Mouse (Mus musculus) small intestine, adult 2 months (tissue): ENCODE data around the gene Scyl2. TPM values are rescaled to one million over a fixed set of nuclear protein-coding genes. Genes with fewer than 3 reads are reported as not detected.
A peak's percentile ranks its signal among the peaks of the same experiment; 100 is the strongest.

ENCODE experiments used
- H3K27ac ChIP-seq: fragments of 200-500 bp; 2 replicates; pipeline ENCODE4 v1.5.1; 2012; ENCODE audit warnings: low read depth, low read length, control low read depth, inconsistent platforms; ENCODE audit not compliant: insufficient read depth
- H3K27me3 ChIP-seq: fragments of 200-500 bp; 2 replicates; pipeline ENCODE4 v1.6.1; 2012; ENCODE audit warnings: mild to moderate bottlenecking, moderate library complexity, low read length, inconsistent platforms; ENCODE audit not compliant: control insufficient read depth, insufficient read depth
- H3K36me3 ChIP-seq: fragments of 200-500 bp; 2 replicates; pipeline ENCODE4 v1.6.1; 2012; ENCODE audit warnings: mild to moderate bottlenecking, low read length, control low read depth, inconsistent platforms; ENCODE audit not compliant: control insufficient read depth, insufficient read depth
- H3K4me1 ChIP-seq: fragments of 200-500 bp; 2 replicates; pipeline ENCODE4 v1.6.1; 2012; ENCODE audit warnings: low read length, inconsistent platforms, mixed read lengths; ENCODE audit not compliant: control insufficient read depth, insufficient read depth, insufficient read length
- H3K4me3 ChIP-seq: fragments of 200-500 bp; 2 replicates; pipeline ENCODE4 v1.5.1; 2012; ENCODE audit warnings: low read depth, mild to moderate bottlenecking, control low read depth, inconsistent platforms, low read length, moderate library complexity
- CTCF ChIP-seq: fragments of 200-500 bp; IDR thresholded peaks from 2 replicates; pipeline ENCODE4 v1.5.1; 2012; ENCODE audit warnings: low read depth, mild to moderate bottlenecking, control low read depth, inconsistent platforms, low read length, moderate library complexity, mixed read lengths; ENCODE audit not compliant: insufficient replicate concordance, insufficient read length; ENCODE audit errors: extremely low read depth
- POLR2A ChIP-seq: fragments of 200-500 bp; IDR thresholded peaks from 2 replicates; pipeline ENCODE4 v1.6.1; 2012; ENCODE audit warnings: low read depth, mild to moderate bottlenecking, control low read depth, inconsistent platforms, low read length, moderate library complexity
- WGBS: fragments of 180-500 bp; shearing (Covaris S2); methylation state at CpG from one replicate; pipeline ENCODE4 v1.1.7; 2018; 5-methylcytosine and 5-hydroxymethylcytosine counted together
- polyA plus RNA-seq: library from polyadenylated mRNA; depleted of rRNA; stranded (reverse); fragments of >200 nt; gene quantifications from 2 replicates; pipeline ENCODE4 v1.2.3, GENCODE M21; 2012; rRNA removed

The Scyl2 gene
- polyA plus RNA-seq, 1 experiment: 8.9 TPM

GRCm38 (mm10) chr10:89595935-89596334 lies 90.2 kb downstream of the Scyl2 start:
- 29% methylated on average over 5 of the region's 5 CpGs for WGBS

GRCm38 (mm10) chr10:89595514-89595913 lies 90.6 kb downstream of the Scyl2 start:
- WGBS: 36% methylated on average over 1 of the region's 1 CpGs
- TF ChIP-seq POLR2A: no peak
- TF ChIP-seq CTCF: no peak
- Histone ChIP-seq H3K27ac (peak overlapping the region; percentile 82), H3K27me3 (no peaks in the 10 kb centered on the region), H3K4me3 (no peak overlapping the region), H3K4me1 (peaks cover 24% of the 10 kb centered on the region; the same call in 1 of the 2 replicates), H3K36me3 (no peaks in the 10 kb centered on the region)

More at GRCm38 (mm10) chr10:89595935-89596334, 90.2 kb downstream of the Scyl2 start:
- Histone ChIP-seq H3K4me1 (peaks cover 24% of the 10 kb centered on the region; the same call in 1 of the 2 replicates), H3K27ac (peak overlapping the region; percentile 82), H3K4me3 (no peak overlapping the region), H3K36me3 (no peaks in the 10 kb centered on the region), H3K27me3 (no peaks in the 10 kb centered on the region)
- no peak for TF ChIP-seq CTCF

GRCm38 (mm10) chr10:89594309-89594708 lies 91.8 kb downstream of the Scyl2 start:
- WGBS: 26% methylated on average over 4 of the region's 4 CpGs
- TF ChIP-seq CTCF (no peak), POLR2A (no peak)
- H3K4me3 ChIP-seq: no peak overlapping the region
- peak overlapping the region; percentile 70 for H3K27ac ChIP-seq
- peaks cover 28% of the 10 kb centered on the region; the same call in 1 of the 2 replicates for H3K4me1 ChIP-seq
- no peaks in the 10 kb centered on the region for H3K27me3 ChIP-seq
- no peaks in the 10 kb centered on the region for H3K36me3 ChIP-seq

GRCm38 (mm10) chr10:89592797-89593196 lies 93.3 kb downstream of the Scyl2 start:
- Histone ChIP-seq H3K36me3 (no peaks in the 10 kb centered on the region), H3K4me1 (peaks cover 28% of the 10 kb centered on the region; the same call in 1 of the 2 replicates), H3K4me3 (no peak overlapping the region), H3K27me3 (no peaks in the 10 kb centered on the region), H3K27ac (no peak overlapping the region)
- 62% methylated on average over 4 of the region's 4 CpGs for WGBS
- no peak for TF ChIP-seq POLR2A
- no peak for TF ChIP-seq CTCF

- no peak for TF ChIP-seq POLR2A
- no peak for TF ChIP-seq CTCF
- H3K27ac ChIP-seq: no peak overlapping the region
- 77% methylated on average over 1 of the region's 1 CpGs for WGBS
- H3K4me1 ChIP-seq: peaks cover 17% of the 10 kb centered on the region; the same call in 1 of the 2 replicates
- no peaks in the 10 kb centered on the region for H3K36me3 ChIP-seq
- H3K4me3 ChIP-seq: no peak overlapping the region
- H3K27me3 ChIP-seq: no peaks in the 10 kb centered on the region
Measured at GRCm38 (mm10) chr10:89589877-89590276, 96.2 kb downstream of the Scyl2 start.

Other genes with a start within 250 kb of the Scyl2 start
- gene Gas2l3, start 242.3 kb downstream of the Scyl2 start, polyA plus RNA-seq: 0.19 and 1.9 TPM in 2 replicates
- 8.2 and 10.2 TPM in 2 replicates for gene Nr1h4, start 152.7 kb downstream of the Scyl2 start, polyA plus RNA-seq
- gene Slc17a8, start 65.0 kb downstream of the Scyl2 start, polyA plus RNA-seq: not detected in 2 replicates
- gene Actr6, start 46.0 kb upstream of the Scyl2 start, polyA plus RNA-seq: 0.05 TPM in 1 of 2 replicates, not detected in the other
- 3.9 and 11.1 TPM in 2 replicates for gene Uhrf1bp1l, start 58.7 kb upstream of the Scyl2 start, polyA plus RNA-seq
- 0.03 and 0.10 TPM in 2 replicates for gene Anks1b, start 187.2 kb upstream of the Scyl2 start, polyA plus RNA-seq